Mouse (Mus musculus): ENCODE measurements around the gene Tmem232. TPM values are rescaled to one million over a fixed set of nuclear protein-coding genes. Genes with fewer than 3 reads are reported as not detected.

The Tmem232 gene
- total and polyA plus RNA-seq, 3 experiments = 0.16 TPM; not detected in 2

- no peak for DNase-seq (ENCODE audit: extremely low read depth)
- H3K27ac ChIP-seq (ENCODE audit: insufficient read depth, low read depth) = no peak overlapping the region
- H3K9me3 ChIP-seq (replicated peaks; ENCODE audit: low read length) = no peaks in the 10 kb centered on the region
- no peaks in the 10 kb centered on the region for H3K79me2 ChIP-seq (replicated peaks; ENCODE audit: control insufficient read depth, extremely low read depth, insufficient read depth, poor library complexity, severe bottlenecking)
- no peaks in the 10 kb centered on the region for H3K27me3 ChIP-seq (replicated peaks)
- TF ChIP-seq NELFE (IDR thresholded peaks at IDR 0.05; ENCODE audit: low read depth, low read length) (no peak), ETS1 (conservative IDR thresholded peaks at IDR 0.05; ENCODE audit: low read depth, low read length) (no peak), UBTF (IDR thresholded peaks at IDR 0.05; ENCODE audit: low read depth, low read length) (no peak), CHD2 (IDR thresholded peaks at IDR 0.05; ENCODE audit: low read length) (no peak), BHLHE40 (IDR thresholded peaks at IDR 0.05; ENCODE audit: low read depth, low read length) (no peak), NRF1 (IDR thresholded peaks at IDR 0.05; ENCODE audit: low read depth, low read length) (no peak), USF2 (conservative IDR thresholded peaks at IDR 0.05; ENCODE audit: low read depth, low read length) (no peak)
- no peak overlapping the region for H3K4me2 ChIP-seq (ENCODE audit: insufficient read depth, low read depth, poor library complexity, severe bottlenecking)
- H3K36me3 ChIP-seq (replicated peaks in 1 of 2; ENCODE audit: control insufficient read depth in 1 of 2, insufficient read depth in 1 of 2, low read length in 1 of 2) = no peaks in the 10 kb centered on the region
- dilution Hi-C loops (cut with MboI; ENCODE audit: extremely low pct_ligation_motif_present, extremely low pct_unique_long_range_greater_than_20kb, low sequenced_read_pairs) (no loop called here), in situ Hi-C loops (cut with MboI; ENCODE audit: low pct_ligation_motif_present, low pct_unique_long_range_greater_than_20kb, low sequenced_read_pairs) (no loop called here)
- H3K4me3 ChIP-seq (replicated peaks in 1 of 3; ENCODE audit: low read depth in 2 of 3, low read length in 2 of 3, poor library complexity in 1 of 3) = no peak overlapping the region
- no peaks in the 10 kb centered on the region for H3K4me1 ChIP-seq (ENCODE audit: control insufficient read depth in 1 of 2, insufficient read depth in 2 of 2)
- no peak overlapping the region for H3K9ac ChIP-seq (ENCODE audit: insufficient read depth, low read depth)
Observed at GRCm38 (mm10) chr17:65250261-65250660, 290.3 kb downstream of the Tmem232 start.

DNA sequence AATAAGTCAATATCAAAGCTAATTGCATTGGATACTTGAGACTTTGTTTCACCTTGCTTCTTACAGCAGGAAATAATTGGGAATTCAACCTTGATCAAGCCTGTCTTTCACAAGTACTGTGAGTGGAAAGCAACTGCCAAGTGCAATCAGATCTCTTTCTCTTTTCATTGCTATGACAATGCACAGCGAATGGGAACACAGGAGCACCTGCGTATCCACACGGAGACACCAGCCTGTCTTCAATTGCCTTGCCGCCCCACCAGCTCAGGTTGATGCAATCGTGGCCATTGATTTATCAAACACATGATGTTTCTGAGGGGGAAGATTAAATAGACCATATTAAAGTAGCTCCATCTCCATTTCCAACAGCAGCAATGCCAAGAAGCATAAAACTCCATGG is 296.9 kb downstream of the Tmem232 start:
- H3K9me3 ChIP-seq (replicated peaks; ENCODE audit: low read length) = no peaks in the 10 kb centered on the region
- dilution Hi-C loops (cut with MboI; ENCODE audit: extremely low pct_ligation_motif_present, extremely low pct_unique_long_range_greater_than_20kb, low sequenced_read_pairs) = no loop called here
- TF ChIP-seq ZC3H11A (IDR thresholded peaks at IDR 0.05; ENCODE audit: low read depth, low read length) (no peak), ZMIZ1 (IDR thresholded peaks at IDR 0.05; ENCODE audit: low read depth, low read length) (no peak), MAZ (IDR thresholded peaks at IDR 0.05; ENCODE audit: low read depth, low read length) (no peak), RAD21 (IDR thresholded peaks at IDR 0.05; ENCODE audit: low read depth, low read length) (no peak), BHLHE40 (IDR thresholded peaks at IDR 0.05; ENCODE audit: low read depth, low read length) (no peak), USF1 (IDR thresholded peaks at IDR 0.05; ENCODE audit: low read depth, low read length) (no peak), MAFK (IDR thresholded peaks at IDR 0.05; ENCODE audit: insufficient replicate concordance, low read length) (no peak), HCFC1 (IDR thresholded peaks at IDR 0.05; ENCODE audit: low read depth, low read length) (no peak), ETS1 (conservative IDR thresholded peaks at IDR 0.05; ENCODE audit: low read depth, low read length) (no peak), JUND (conservative IDR thresholded peaks at IDR 0.05; ENCODE audit: low read depth, low read length) (no peak), TBP (conservative IDR thresholded peaks at IDR 0.05; ENCODE audit: low read depth, low read length) (no peak), CHD1 (IDR thresholded peaks at IDR 0.05; ENCODE audit: low read depth, low read length) (no peak), CHD2 (IDR thresholded peaks at IDR 0.05; ENCODE audit: low read length) (no peak), GABPA (IDR thresholded peaks at IDR 0.05; ENCODE audit: insufficient replicate concordance, low read depth, low read length) (no peak)
- H3K4me1 ChIP-seq (ENCODE audit: control insufficient read depth in 1 of 2, insufficient read depth in 2 of 2) = no peaks in the 10 kb centered on the region
- no peak overlapping the region for H3K4me3 ChIP-seq (replicated peaks in 1 of 3; ENCODE audit: low read depth in 2 of 3, low read length in 2 of 3, poor library complexity in 1 of 3)
- DNase-seq (ENCODE audit: extremely low read depth) = no peak
- H3K27ac ChIP-seq (ENCODE audit: insufficient read depth, low read depth) = no peak overlapping the region
- H3K36me3 ChIP-seq (replicated peaks in 1 of 2; ENCODE audit: control insufficient read depth in 1 of 2, insufficient read depth in 1 of 2, low read length in 1 of 2) = no peaks in the 10 kb centered on the region
- no peaks in the 10 kb centered on the region for H3K27me3 ChIP-seq (replicated peaks)
- no peaks in the 10 kb centered on the region for H3K79me2 ChIP-seq (replicated peaks; ENCODE audit: control insufficient read depth, extremely low read depth, insufficient read depth, poor library complexity, severe bottlenecking)
- no peak overlapping the region for H3K4me2 ChIP-seq (ENCODE audit: insufficient read depth, low read depth, poor library complexity, severe bottlenecking)
- no peak overlapping the region for H3K9ac ChIP-seq (ENCODE audit: insufficient read depth, low read depth)
- in situ Hi-C loops (cut with MboI; ENCODE audit: low pct_ligation_motif_present, low pct_unique_long_range_greater_than_20kb, low sequenced_read_pairs) = no loop called here

Data from CH12.LX (cell line).